ENCODE assay signal across 9 mouse cellular contexts in genomic region chr14:11811142-11811761, GRCm38 (mm10).
A peak's percentile ranks its signal among the peaks of the same experiment; 100 is the strongest.
DNase-seq lines count a peak whose midpoint lies in the region; TF ChIP-seq lines count a peak whose summit lies in the region.
"Had no signal": no experiment of that assay in that cellular context is flagged by ENCODE, and none has a peak within 500 bp of the region (broad histone marks: within the 10 kb centered on the region; RNA-seq: fewer than 3 reads in every experiment).

No protein-coding gene starts in this region.

- intact Hi-C loops in gastrocnemius, adult 2 months (cut with DNase I): loop anchor here (5.0 kb wide), 1 partner anchor 259 kb away; the partner anchor contains the start of gene Ptprg
- intact Hi-C loops in left cerebral cortex, adult 2 months (cut with DNase I): loop anchor here (2.0 to 5.0 kb wide), 4 partner anchors 26 to 330 kb away; no protein-coding TSS in a partner anchor

- H3K27me3 ChIP-seq in forebrain, embryonic 10.5 days (ENCODE audit: poor library complexity, severe bottlenecking): no peaks in the 10 kb centered on the region
- H3K27me3 ChIP-seq: CH12.LX had no signal

- H3K4me1 ChIP-seq in forebrain, embryonic 10.5 days: peaks cover 33% of the 10 kb centered on the region

- peak overlapping the region; percentile 34 for H3K4me3 ChIP-seq in gastrocnemius, adult 2 months
- no peak overlapping the region for H3K4me3 ChIP-seq in left cerebral cortex, adult 2 months
- no peak overlapping the region for H3K4me3 ChIP-seq in forebrain, embryonic 10.5 days

- peak overlapping the region; percentile 82 for H3K27ac ChIP-seq in gastrocnemius, adult 2 months
- peak overlapping the region; percentile 68 for H3K27ac ChIP-seq in left cerebral cortex, adult 2 months
- no peak overlapping the region for H3K27ac ChIP-seq in forebrain, embryonic 10.5 days

- H3K36me3 ChIP-seq in forebrain, embryonic 10.5 days (replicated peaks): no peaks in the 10 kb centered on the region

- DNase-seq in gastrocnemius, adult 2 months: peak; percentile 46
- DNase-seq in gastrocnemius, postnatal 10 days: no peak
- peak; percentile 13 for DNase-seq in MN1 (ENCODE audit: low spot score)
- peak; percentile 17 for DNase-seq in gonadal fat pad, adult 2 months (ENCODE audit: low read depth)
- DNase-seq in left cerebral cortex, adult 2 months (ENCODE audit: extremely low spot score in 1 of 2, low spot score in 2 of 2): peak; percentile 24 to 26
- DNase-seq in spleen, adult 12 weeks (ENCODE audit: low spot score): no peak
- DNase-seq in forebrain, embryonic 10.5 days (ENCODE audit: extremely low spot score, low spot score): no peak
- DNase-seq in ovary, postnatal 14 days (ENCODE audit: low spot score): no peak

- H3K9me3 ChIP-seq in forebrain, embryonic 10.5 days: no peaks in the 10 kb centered on the region

- 92% methylated on average over 7 of the region's 7 CpGs for WGBS in forebrain, embryonic 10.5 days

- no peak for TF ChIP-seq CTCF in gastrocnemius, adult 2 months (IDR thresholded peaks at IDR 0.05)
- TF ChIP-seq CTCF in left cerebral cortex, adult 2 months (IDR thresholded peaks at IDR 0.05): no peak

Comparison
In these comparisons a context has a peak if more than half of its experiments do, and no peak if none do; other contexts are left out.
1. DNase-seq: peak in gastrocnemius, adult 2 months (single experiment), MN1 (single experiment), gonadal fat pad, adult 2 months (single experiment) and left cerebral cortex, adult 2 months (2 of 2); none in gastrocnemius, postnatal 10 days (single experiment), spleen, adult 12 weeks (single experiment), forebrain, embryonic 10.5 days (single experiment) and ovary, postnatal 14 days (single experiment).